Mouse (Mus musculus) E14TG2a.4 (cell line): ENCODE results near the gene Phactr1.

ENCODE experiments used
- CTCF ChIP-seq: conservative IDR thresholded peaks from 2 replicates; pipeline ENCODE4 v1.5.1; 2014; ENCODE audit warnings: low read length
- NANOG ChIP-seq: IDR thresholded peaks from 2 replicates; pipeline ENCODE4 v1.6.1; 2014; ENCODE audit warnings: borderline replicate concordance, low read length, mixed read lengths
- POU5F1 ChIP-seq: IDR thresholded peaks from 2 replicates; pipeline ENCODE4 v1.6.1; 2014; ENCODE audit warnings: low read length, borderline replicate concordance

GRCm38 (mm10) chr13:43171020-43171710, 490.7 kb downstream of the Phactr1 start, which contains the start of gene Tbc1d7:
- TF ChIP-seq CTCF (no peak), POU5F1 (peak; percentile 8; the same call in 1 of the 2 replicates), NANOG (no peak)
